Mouse (Mus musculus): ENCODE measurements around the gene Kcnq2.

Kcnq2 gene

GRCm38 (mm10) chr2:181100087-181100486 lies 35.0 kb downstream of the Kcnq2 start:
- no peak for DNase-seq

GRCm38 (mm10) chr2:181090123-181090522 lies 45.0 kb downstream of the Kcnq2 start:
- DNase-seq: no peak

DNA sequence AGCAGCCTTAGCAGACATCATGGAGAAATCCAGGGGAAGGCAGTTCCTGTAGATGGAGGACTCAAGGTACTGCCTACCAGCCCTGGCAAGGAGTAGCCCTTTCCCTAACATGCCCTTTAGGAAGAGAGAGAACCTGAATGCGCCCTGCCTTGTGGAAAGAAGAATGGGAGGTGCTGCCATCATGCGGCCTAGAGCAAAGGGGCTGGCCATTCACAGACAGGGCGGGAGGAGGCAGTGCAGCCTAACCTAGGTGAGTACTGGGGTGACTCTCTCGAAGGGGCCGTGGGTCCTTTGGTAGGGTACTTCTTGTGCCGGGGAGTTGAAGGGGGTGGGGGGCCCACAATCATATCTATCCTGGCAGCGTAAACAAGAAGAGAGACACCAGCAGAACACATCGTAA lies 50.1 kb downstream of the Kcnq2 start:
- DNase-seq: no peak

DNA sequence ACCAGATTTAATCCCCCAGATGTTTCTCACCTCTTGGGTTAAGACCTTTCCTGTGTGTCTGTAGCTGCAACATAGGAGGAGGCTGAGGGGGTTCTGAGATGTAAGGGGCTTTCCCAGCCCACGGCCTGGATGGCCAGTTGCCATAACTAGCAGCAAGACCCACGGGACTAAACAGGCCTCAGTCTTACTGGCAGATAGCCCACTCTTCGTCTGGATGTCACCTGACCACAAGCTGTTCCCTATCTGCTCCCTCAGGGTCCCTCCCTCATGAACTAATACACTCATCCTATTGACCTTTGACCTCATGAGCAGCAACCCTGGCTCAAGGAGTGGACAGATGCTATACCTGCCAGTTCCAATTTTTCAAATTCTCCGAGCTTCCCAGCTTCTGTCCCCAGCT lies 51.2 kb downstream of the Kcnq2 start:
- DNase-seq: no peak

DNA sequence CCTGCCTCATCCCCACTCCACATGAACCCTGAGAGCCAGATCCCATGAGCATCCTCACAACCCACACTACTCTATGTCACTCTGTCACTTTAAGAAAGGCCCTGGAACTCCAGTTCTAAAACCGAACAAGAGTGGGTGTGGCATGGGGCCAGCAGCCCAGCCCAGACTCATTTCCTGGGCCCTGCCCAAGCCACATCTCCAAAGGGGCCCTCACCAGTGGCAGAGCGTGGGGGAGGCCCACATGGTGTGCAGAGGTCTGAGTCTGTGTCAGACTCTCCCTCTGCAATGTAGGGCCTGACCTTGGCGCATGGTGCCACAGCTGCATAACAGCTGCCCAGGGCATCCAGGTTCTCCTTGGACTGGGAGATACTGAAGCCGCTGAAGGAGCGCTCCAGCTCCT lies 54.2 kb downstream of the Kcnq2 start:
- no peak for DNase-seq

DNA sequence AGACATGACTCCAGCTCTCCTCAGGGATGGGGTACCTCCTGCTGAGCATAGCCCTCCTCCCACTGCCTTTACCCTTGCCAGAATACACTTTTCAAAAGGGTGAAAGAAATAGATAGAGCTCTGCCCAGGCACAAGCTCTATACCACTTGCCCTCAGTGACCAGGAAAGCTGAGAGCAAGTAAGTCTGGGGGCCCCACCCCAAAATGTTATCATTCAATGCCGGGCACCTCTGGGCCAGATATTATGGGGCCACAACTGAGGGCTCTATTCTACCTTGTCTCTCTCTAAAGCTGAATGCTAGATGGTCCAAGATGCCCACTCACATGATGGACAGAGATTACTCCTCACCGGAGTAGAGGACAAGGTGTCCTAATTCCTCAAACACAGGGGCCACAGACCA lies 55.6 kb downstream of the Kcnq2 start:
- DNase-seq: no peak

GRCm38 (mm10) chr2:181078908-181079307 lies 56.2 kb downstream of the Kcnq2 start:
- DNase-seq: no peak

DNA sequence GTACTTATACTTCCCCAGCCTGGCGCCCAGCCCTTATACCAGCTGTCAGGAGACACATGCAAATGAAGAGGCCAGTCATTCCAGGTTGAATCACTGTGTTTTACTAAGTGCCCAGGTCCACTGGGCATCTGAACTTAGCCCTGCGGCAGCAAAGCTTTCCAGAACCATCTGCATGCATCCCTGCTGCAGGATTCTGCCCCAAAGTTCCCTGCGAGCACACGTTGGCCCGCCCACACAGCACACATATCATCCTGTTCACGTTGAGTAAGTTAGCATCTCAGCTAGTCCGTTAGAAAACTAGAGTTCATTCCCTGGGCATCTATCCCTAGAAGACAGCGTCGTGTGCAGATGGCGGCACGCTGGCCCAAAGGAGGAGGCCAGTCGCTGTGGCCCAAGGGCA lies 59.6 kb downstream of the Kcnq2 start:
- DNase-seq: no peak

DNA sequence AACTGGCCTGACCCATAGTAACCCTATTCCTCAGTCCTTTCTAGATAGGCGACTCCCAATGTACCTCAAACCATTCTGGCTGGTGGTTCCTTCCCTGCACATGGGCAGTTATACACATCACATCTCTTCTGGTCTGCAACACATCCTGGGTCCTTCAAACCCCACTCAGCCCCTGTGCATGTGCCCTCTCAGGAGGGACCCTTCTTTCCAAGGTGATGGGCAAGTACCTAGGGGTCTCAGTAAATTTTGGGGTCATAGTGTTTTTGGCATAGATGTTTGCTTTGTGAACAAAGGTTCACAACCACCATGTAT lies 62.7 kb downstream of the Kcnq2 start:
- no peak for DNase-seq

GRCm38 (mm10) chr2:181071706-181072402 lies 63.2 kb downstream of the Kcnq2 start:
- peak; percentile 84 for DNase-seq

GRCm38 (mm10) chr2:181070136-181070535 lies 65.0 kb downstream of the Kcnq2 start:
- no peak for DNase-seq

DNA sequence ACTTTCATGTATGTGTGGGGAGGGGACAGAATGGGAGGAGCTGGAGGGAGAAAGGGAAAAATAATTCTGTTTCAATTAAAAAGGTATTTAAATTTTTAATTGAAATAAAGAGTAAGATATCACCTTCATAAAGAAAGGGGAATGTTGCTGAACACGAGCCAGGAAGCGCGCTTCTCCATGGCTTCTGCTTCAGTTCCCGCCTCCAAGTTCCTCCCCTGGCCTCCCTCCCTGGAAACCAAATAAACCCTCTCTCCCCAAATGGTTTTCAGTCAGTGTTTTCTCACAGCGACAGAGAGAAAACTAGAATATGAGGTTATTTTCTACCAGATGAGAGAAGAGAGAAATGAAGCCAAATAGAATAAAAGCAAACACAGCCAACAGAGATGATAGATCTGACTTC lies 66.6 kb downstream of the Kcnq2 start:
- DNase-seq: no peak

GRCm38 (mm10) chr2:181065827-181066226 lies 69.3 kb downstream of the Kcnq2 start:
- DNase-seq: no peak

- DNase-seq: peak; percentile 87
These were observed 75.0 kb downstream of the Kcnq2 start for GRCm38 (mm10) chr2:181060127-181060526.

DNA sequence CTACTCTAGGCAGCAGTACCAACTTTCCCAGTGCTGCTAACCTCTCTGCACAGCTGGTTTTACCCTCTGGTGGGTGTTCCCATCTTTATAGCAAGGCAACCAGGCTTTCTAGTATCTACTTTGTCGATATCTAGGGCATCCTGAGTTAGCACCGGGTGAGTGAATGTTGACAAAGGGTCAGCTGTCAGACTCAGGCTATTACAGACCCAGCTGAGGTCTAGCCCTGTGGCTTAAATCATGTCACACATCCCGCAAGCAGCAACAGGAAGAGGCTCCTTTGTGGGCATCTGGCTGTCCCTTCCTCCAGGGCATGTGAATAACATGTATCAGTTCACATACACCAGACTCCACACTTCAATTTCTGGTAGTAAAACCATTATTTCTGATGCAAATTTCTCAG lies 76.9 kb downstream of the Kcnq2 start:
- no peak for DNase-seq

- no peak for DNase-seq
These were observed 77.8 kb downstream of the Kcnq2 start for GRCm38 (mm10) chr2:181057341-181057740.

- DNase-seq: no peak
These were observed 82.9 kb downstream of the Kcnq2 start for GRCm38 (mm10) chr2:181052171-181052570.

- no peak for DNase-seq
These were observed 86.1 kb downstream of the Kcnq2 start for GRCm38 (mm10) chr2:181048986-181049385.

GRCm38 (mm10) chr2:181048252-181048945 lies 86.7 kb downstream of the Kcnq2 start:
- no peak for DNase-seq

GRCm38 (mm10) chr2:181044001-181044400 lies 91.1 kb downstream of the Kcnq2 start:
- peak; percentile 36 for DNase-seq

GRCm38 (mm10) chr2:181043437-181043836 lies 91.7 kb downstream of the Kcnq2 start, which contains the start of gene Chrna4:
TSS of gene Chrna4 (minus strand) at chr2:181043546.
- DNase-seq: peak; percentile 60

- DNase-seq: no peak
These were observed 92.7 kb downstream of the Kcnq2 start for GRCm38 (mm10) chr2:181042376-181042775.

GRCm38 (mm10) chr2:181041941-181042340 lies 93.2 kb downstream of the Kcnq2 start:
- DNase-seq: peak; percentile 72

DNA sequence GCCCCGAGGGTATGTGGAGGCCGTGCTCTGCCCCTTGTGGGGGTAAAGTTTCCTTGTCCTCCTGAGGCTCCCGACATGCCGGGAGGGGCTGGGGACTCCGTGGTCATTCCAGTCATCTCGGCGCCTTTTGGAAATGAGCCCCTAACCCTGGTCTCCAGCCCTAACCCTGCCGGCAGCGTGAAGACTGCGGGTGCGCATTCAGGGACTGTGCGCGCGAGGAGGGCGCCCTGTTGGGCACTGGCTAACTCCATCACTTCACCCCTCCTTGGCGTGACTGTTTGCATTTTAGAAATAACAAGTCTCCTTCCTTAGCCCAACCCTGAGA lies 95.8 kb downstream of the Kcnq2 start:
- DNase-seq: no peak
